Mouse (Mus musculus) spleen, adult 2 months (tissue): ENCODE data around the gene Gng8.

Experiments used
- CTCF ChIP-seq: fragments of 200-500 bp; IDR thresholded peaks from 2 replicates; pipeline ENCODE4 v1.5.1; 2011; ENCODE audit warnings: mild to moderate bottlenecking, inconsistent platforms; ENCODE audit not compliant: insufficient read depth, insufficient read length, insufficient replicate concordance; ENCODE audit errors: extremely low read depth
- POLR2A ChIP-seq: fragments of 200-500 bp; IDR thresholded peaks from 2 replicates; pipeline ENCODE4 v1.6.1; 2011; ENCODE audit warnings: low read depth, low read length, inconsistent platforms

DNA sequence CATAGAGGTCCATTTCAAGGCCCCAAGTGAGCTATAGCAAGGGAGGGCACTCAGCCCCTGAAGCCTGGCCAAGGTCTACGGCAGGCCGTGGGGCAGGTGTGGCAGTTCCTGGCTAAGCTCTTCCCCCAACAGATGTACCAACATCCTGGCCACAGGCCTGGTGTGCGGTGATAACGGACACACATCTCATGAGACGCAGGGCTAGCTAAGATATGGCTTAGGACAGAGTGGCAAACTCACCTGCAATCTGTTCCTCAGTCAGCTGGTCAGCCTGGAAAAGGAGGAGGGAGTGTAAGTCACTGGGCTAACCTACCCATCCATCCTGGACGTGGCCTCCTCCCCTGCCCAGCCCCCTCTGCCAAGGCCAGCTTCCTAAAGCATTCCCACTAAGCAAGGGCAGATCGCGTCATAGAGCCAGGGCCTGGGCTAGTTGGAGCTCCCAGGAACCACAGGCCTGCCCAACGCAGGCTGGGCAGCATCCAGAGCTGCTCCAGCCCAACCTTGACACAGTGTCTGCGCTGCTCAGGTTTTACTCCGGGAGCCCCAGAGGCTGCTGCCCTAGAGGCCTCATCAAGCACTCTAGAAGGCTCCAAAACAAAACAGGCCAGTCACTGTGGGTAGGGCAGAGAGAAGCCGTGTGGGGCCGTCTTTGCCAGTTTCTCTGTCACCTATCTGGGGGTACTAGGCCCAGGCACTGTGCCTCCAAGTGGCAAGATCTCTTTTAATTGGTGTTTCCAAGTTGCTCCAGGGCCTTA is 28.0 kb downstream of the Gng8 start:
- TF ChIP-seq POLR2A: no peak
- TF ChIP-seq CTCF: no peak
